Mouse (Mus musculus) lung, postnatal 4 days (tissue): ENCODE measurements at regions not wholly inside any gene's neighbourhood (a gene's known extent, or its start where the extent isn't known, plus 50 kb on each side); places are given as distances from the start of the nearest gene placed in this dataset.
A peak's percentile ranks its signal among the peaks of the same experiment; 100 is the strongest.

Experiments used
- DNase-seq, 2 experiments: peaks; one replicate each; pipeline ENCODE4 v3.0.0; 2021

DNA sequence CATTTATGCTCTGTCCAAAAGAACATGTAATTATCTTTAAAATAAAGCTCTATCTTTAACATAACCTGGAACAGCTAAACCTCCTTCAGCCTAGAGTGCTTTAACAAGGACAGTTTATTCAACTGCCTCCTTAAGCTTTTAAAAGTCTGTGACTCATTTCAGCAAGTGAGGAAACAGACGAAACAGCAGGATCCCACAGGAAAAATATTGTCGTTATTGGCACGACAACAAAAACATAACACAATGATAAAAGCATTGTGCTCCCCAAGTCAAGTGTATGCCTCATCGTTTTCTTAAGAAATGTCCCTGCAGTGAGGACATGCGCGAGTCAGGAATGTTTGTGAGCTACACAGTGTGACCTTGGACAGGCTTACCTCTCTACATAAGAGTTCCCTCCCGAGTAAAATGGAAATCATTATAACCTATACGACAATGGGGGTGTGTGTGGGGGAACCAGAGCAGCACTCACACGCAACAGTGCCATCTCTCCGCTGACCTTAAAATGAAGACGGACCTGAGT lies 166.7 kb upstream of the Cd180 start:
- DNase-seq: no peak

DNA sequence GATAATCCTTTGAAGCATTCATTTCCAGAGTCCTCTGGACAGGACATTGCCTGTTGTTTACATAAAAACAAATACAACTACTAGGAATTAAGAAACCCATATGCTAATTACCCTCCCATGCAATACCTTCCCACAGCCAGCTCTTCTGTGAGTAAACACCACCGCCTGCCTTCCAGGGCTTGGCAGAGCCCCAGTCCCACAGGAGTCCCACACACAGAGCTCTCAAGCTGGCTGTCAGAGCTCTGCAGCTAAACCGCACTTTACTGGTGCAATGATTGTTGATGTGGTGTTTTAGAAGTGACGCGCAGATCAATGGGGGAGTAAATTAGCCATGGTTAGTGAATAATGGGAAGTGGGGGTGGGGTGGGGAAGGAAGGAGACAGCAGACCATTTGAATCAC lies 159.6 kb upstream of the Cd180 start:
- DNase-seq: peak; percentile 15 to 74

DNA sequence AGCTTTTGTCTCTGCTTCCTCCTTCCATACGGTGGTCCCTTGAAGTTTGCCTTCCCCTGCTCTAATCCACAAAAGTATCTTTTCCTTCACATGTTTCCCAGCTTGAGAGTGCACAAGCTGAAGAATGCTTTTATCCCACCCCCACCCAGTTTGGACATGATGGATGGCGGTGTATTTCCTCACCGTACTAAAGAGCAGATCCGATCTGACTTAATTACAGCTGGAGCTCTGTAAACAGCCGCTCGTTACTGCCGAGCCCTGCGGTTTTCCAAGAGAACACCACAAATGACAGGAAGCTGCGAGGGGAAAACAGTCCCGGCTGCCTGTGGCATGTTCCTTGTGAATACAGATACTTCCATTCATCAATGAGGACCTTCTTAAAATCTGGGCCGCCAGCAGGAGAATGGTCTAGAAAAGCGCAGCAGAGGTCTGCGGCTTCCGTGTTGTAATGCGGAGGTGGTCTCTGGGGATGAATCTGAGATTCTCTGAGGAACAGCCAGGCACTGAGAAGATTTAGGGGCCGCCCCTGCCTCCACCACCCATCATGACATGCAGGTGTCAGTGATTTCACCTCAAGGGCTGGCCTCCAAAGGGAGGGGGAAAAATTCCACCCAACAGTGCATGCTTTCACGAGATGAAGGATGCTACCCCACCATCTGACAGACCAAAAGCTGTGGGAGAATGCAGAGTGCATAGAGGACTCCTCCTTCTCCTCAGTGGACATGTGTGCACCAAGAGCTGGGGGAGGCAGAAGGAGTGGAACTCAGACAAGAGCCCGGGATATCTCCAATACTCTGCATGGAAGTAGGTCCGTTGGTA lies 155.7 kb upstream of the Cd180 start:
- peak; percentile 29 to 78 for DNase-seq

DNA sequence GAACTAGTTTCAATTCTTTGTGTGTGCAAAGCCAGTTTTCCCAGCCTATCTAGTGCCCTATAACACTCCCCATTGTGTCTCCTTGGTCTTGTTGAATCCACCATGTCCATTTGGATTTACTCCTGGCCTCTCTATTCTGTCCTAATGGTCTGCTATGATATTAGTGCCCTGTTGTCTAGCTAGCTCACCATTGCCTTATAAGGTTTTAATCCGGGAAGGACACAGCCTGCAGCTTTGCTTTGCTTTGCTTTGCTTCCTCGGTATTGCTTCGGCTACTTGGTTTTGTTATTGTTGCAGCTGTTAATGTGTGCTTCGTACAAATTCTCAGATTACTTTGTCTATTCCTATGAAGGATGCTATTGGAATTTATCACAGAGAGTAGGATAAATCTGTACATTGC lies 152.9 kb upstream of the Cd180 start:
- DNase-seq: no peak

DNA sequence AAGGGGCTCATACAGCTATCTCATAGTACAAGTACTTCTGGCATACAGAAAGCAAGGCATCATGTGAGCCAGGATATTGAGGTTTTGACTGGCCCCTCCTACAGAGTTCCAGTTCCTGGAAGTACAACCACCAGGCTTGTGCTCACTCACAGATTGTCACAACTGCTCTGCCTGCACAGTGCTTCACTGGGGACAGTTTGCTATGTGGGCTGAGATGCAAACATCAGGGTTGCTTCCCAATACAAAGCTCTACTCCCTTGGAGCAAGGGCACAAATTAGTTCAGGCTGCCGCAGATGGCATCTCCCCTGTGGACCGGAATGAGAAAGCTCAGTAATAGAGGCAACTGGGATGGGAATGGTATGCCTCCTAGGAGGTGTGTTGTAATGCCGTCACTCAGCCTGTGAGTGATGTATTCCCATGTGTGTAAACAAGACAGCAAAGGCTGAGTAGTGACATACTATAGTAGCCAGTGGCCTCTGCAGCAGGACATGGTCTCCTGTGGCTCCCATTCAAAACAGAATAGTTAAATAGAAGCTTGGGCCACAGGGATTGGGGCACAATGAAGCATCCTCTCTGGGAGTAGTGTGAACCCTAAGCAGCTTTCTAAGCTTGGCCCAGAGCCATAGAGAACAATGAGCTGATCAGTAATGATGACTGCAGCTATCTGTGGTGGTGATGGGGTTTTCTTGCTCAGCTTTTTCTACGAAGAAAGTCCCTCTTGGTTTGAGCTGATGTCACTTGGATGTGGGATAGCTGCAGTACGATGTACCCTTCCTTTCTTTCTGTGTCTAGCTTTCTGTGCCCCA lies 148.8 kb upstream of the Cd180 start:
- DNase-seq: no peak

DNA sequence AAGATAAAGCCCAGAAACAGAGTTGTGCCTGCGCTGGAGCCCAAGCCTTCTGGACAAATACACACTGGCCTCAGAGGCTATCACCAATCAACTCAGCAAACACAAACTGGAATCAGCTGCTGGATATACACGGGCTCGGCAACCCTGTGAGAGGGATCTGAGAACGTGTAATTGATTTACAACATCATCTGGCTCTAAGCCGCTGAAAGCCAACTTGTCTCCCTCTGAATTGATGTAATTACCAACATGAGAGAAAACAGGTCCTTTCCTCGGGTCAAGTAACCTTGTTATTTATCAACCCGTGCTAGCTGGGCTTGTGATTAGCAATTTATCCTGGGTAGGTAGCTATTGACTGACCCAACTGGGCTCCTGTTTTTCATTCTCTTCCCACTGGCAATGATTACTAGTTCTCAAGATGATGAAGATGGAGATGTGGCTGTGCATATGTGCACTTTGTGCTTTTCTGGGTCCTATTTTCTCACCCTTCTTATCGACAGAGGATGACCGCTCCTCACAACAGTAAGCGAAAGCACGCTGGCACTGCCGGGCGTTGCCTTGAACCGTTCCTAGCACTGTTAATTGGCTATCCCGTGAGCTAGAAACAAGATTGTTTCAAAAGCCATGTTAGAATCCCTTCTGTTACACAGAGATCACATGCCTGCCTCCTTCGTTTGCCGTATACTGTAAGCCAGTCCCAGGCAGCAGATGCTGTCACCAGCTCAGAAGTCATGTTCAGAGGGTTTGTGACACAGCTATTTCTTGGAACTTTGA lies 147.3 kb upstream of the Cd180 start:
- DNase-seq: no peak

DNA sequence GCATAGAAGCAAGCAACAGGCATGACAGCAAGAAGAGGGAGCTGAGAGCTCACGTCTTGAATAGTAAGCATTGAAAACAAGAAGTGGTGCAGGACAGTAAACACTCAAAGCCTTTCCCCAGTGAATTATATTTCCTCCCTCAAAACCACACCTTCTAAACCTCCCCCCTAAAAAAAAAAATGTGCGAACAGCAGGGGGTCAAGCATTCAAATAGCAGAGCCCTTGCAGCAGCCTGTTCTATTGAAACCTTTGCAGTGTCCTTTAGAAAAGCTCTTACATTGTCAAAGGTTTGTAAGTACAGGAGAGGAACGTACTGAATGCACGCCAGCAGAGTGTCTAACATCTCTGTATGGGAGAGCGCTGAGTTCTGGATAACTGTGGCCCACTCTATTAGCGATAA lies 145.1 kb upstream of the Cd180 start:
- DNase-seq: no peak

DNA sequence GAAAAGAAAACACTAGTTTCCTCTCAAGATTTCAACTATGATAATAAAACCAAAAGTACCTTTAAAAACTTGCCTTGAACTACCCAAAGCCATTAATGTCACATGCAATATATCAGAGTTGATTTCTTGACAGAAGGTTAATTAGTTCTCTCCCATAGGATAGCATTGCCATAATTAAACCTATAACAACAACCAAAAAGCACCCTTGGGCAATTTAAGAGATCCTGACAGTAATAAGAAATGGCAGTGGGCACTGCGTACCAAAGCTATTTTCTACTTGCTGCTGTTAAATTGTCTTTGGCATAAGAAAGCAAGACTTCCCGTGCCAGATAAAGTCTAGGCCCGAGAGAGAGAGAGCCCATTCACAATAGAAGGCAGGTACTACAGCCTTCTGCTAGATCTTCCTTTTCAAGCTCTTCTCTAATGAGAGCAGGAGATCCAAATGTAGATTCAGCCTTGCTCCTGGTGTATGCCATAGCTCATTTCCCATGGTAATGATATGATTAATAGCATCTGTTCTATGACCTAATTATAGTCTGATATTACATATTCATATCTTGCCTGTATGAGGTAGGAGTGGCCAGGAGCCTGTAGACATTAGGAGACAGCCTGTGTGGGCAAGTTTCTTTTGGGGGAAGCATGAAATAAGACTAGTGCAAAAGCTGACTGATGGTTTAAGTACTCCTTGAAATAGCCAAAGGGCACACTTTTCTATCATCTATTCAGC lies 126.3 kb upstream of the Cd180 start:
- DNase-seq: no peak

DNA sequence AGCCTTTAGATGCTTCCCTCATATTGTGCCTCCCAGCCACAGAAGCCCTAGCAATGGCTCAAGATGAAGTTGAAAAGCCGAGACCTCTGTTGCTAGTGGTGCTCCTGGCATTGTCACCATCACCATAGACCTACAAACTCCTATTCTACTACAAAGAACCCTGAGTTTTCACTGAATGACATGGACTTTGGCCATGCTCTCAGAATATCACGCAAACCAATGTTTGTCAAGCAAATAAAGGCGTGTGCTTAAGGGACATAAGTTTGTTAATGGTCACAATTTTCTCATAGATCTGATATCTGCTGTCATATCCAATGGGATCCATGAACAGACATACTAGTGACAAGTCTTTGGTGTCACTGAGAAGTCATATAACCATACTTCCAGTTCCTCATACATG lies 123.8 kb upstream of the Cd180 start:
- no peak for DNase-seq

DNA sequence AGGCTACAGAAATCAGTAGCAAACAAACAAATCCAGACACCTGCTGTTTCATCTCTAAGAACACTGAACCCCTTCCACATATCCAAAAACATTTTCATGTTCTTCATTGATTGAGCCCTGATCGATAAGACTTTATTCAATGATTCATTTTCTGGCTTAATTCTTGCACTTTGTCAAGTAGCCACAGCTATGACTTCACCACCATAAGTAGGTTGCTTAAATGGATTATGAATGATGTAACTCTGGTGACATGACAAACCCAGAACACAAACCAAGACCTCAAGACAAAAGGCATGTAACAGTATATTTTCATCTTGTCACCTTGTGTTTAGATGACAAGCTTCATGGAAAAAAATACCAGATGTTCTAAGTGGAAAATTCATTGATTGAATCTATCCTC lies 123.1 kb upstream of the Cd180 start:
- DNase-seq: no peak

DNA sequence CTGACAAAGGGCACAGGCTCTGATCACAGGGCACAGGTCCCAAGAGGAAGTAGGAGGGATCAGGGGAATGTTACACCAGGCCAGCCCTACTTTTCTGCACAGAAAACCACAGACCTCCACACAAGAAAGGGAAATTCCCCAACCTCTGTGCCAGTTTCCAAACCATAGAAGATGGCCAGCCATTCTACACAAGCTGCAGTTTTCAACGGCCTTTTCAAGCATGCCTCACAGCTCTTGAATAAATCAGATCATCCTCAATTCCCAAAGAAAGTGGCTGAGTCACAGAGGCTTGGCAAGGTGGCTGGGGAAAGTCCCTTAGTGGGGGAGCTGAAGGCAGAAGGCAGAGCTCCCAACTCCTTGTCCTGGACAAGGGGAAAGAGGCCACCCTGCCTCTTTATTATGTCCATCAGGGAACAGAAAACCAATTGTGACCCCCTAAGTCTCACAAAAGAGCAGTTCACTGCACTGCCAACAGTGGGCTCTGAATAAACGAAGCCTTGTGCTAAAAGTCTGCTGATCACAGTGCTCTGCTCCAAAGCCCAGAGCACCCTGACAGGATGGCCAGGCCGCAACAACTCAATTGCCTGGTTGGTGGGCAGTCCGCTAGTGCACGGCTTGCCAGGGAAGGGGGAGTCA lies 120.0 kb upstream of the Cd180 start:
- DNase-seq: no peak

DNA sequence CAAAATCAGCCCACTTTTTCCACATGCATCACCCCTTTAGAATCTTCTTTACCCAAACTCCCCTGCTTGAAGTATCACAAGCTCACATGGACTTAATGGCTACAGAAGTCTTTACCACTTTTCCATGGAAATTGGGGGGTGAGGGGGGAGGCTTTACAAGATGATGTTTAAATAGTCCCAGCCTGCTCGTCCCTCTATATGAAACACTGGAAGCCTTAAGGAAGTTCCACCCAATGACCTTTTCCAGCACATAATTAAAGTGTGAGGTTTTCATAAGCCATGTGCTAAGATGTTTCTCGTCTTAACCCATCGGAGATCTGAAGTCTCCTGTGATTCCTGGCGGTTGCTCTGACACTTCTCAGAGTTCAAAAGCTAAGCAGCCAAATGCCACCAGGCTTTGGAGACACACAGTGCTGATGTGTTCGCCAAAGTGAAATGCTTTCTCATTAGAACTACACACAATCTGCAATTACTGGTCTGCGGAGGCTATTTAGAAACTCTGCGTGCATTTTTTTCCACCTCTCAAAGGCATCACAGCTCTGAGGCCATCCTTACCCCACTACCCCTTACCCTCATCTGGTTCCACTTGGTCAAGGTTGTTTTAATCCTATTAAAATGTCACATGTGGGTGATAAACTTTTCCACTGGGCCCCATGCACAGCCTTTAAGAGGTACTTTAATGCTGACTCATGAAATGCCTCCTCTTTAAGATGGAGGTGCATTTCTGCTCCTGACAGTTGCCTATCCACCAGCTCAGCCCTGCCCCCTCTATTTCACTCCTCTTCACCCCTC lies 116.3 kb upstream of the Cd180 start:
- no peak for DNase-seq

DNA sequence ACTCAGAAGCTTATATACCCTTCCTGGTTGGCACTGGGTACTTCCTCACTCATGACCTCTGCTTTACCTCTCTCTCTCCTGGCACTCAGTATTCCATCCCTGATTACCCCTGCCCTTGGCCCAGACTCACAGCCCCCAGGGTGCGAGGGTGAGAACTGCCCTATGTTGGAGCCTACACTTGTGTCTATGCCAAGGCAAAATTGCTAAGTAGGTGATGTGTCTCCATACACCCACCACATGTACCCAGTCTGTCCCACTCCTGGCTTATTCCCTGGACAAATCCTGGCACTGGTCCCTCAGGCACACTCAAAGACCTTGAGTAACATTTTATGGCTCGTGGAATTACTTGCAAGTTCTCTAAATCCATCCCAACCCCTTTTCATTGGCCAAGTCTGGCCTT lies 114.5 kb upstream of the Cd180 start:
- DNase-seq: peak in 1 of 2 experiments; percentile 28

DNA sequence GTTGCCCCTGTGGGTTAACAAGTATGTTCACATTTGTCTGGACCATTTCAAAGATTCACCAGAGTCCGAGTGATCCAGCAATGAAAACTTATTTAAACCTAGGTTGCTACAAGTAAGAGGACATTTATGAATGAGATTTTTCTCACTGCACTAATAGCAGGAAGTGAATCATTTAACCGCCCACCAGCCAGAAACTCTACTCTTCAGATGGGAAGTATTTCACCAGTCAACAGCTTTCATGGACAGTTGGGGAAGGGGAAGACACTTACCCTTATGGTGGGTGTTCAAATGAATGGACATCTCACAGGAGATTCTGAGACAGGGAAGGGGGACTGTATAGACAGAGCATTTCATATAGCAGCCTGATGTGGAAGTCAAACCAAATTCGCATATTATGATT lies 113.7 kb upstream of the Cd180 start:
- DNase-seq: no peak

DNA sequence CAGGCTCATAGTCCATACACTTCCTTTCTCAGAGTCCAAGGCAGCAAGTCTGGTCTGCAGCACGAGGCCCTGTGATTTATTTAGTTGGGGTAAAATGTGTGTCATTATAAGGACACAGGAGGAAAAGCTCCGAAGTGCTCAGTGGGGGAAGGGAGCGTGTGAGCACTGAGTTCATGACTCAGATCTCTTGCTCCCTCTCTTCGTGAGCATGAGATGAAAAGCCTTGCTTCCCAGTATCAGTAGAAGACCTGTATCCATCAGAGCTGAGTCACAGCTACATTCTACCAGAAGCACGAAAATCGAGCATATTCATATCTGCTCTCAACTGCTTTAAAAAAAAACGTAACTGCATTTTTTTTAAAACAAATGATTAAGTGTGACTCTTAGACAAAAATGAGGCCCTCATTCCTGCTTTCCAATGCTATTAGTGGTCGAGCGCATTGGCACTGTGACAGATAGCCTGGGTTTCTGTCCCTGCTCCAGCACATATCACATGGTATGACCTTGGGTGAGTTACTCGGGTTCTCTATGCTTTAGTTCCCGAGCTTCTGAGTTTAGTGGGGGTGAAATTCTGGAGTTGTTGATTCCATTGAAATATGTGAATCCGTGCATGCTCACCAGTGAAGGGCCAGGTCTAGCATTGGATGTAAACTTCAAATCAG lies 109.2 kb upstream of the Cd180 start:
- DNase-seq: peak; percentile 40 to 81

DNA sequence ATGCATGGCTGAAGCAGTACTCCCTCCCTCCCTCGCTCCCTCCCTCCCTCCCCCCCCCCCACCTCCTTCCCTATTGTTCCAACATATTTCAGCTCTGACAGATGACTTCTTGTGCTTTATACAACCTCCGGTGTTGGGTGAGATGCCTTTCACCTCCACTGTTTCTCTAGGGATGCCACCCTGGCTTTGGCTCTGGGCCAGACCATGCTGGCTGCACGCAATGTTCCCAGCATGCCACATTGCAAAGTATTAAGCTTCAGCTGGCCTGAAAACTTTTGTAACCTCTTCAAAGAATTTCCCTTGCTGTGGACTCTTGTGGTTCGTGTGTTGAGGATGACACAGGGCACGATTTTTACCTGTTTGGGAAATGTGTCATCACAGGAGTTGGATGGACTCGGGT lies 107.1 kb upstream of the Cd180 start:
- DNase-seq: no peak

DNA sequence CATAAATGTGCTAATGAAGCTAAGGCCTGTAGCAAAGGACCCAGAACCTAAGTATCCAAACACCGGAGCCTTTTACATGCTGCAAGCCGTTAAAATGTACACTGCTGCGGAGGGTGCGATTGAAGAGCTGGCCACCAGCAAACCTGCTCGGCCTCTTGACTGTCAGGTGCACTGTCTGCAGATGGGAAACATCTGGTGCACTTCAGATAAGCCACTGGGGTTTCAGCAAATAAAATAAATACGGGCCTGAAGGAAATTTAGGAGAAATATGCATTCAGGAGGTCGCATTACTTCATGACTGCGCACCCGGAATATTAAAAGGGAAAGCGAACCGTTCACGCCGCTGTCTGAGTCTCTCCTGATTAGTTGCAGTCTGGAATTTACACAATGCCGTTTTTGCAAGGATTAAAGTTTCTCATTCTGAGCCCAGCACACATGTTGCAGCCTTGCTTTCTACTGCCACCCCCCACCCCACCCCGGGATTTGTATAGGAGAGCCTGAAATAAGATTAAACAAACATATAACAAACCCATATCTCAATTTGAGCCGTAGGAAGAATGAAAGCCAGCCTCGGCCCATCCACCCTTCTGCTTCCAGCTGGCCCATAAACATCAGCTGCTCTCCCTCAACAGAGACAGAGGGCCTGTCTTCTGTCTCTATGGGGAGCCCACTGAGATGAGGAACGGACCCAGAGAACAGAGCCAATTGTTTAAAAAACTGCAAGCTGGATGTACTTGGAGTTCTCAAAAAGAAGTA lies 103.5 kb upstream of the Cd180 start:
- peak in 1 of 2 experiments; percentile 56 for DNase-seq

DNA sequence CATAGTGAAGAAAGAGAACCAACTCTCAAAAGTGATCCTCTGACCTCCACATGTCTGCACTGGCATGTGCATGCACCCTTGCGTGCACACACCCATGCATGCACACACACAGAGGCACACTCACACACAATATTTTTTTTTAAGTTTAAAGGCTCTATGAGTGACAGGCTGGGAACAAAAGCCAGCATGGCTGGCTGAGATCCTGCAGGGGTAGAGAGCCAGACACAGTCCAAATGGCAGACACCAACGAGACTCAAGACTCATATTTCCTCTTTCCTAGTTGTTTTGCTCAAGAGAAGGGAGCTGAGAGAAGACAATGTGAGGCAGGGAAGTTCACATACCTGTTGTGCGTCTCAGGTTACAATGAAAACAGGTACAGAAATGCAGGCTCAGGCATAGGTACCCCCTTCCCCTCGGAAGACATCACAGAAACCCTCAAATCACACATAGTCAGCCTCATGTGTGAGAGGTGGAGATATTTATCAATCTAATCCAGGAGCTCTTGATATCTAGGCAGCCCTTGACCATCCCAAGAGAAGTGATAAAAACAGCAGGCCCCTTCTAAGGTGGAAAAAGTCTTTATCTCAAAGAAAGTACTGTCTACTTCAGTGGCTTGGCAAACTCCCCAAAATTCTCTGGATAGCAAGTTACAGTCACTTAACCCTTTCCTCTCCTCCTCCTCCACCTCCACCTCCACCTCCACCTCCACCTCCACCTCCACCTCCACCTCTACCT lies 101.4 kb upstream of the Cd180 start:
- no peak for DNase-seq
